Mouse (Mus musculus): Measurements from ENCODE around the gene Agap1. TPM values are rescaled to one million over a fixed set of nuclear protein-coding genes. Genes with fewer than 3 reads are reported as not detected.

The Agap1 gene
- total RNA-seq, 2 experiments from 2014 or later: 21.7 to 29.5 TPM

DNA sequence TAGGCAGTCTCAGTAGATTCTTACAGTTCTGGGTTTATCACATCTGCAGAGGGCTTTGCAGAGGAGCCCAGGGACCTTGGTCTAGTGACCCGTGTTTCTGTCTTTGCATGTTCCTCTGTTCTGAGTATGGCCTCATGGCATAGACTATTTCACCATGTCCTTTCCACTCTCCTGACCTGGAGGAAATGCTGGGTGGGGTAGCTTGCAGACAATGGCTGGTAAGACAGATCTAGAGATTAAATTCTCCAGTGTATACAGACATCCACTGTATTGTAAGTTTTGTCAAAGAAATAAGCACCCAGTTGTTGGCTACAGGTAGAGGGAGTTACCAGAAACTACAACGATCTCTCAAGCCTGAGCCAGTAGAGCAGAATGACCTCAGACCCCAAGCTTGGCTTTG lies 141.6 kb downstream of the Agap1 start:
- ATAC-seq (replicated peaks; ENCODE audit: low FRiP score, low TSS enrichment, poor library complexity, severe bottlenecking): no peak

DNA sequence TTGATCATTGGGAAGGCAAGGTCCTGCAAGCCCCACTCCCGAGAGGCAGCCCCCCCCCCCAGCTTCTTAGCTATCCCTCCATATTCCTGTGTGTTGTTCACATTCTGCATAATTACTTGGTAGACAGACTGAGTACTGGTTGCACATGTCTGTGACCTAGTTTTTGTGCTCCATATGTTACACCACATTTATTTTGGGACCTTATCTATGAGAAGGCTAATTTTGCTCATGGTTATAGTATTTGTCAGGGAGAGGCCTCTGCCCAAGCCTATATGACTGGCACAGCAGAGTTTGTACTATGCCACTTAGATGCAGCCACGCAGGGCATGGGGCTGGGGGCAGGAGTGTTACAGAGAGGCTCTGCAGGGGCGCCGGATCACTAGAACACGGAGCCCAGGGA lies 144.3 kb downstream of the Agap1 start:
- no peak for ATAC-seq (replicated peaks; ENCODE audit: low FRiP score, low TSS enrichment, poor library complexity, severe bottlenecking)

GRCm38 (mm10) chr1:89599983-89600741 lies 145.6 kb downstream of the Agap1 start:
- no peak for ATAC-seq (replicated peaks; ENCODE audit: low FRiP score, low TSS enrichment, poor library complexity, severe bottlenecking)

- ATAC-seq (replicated peaks; ENCODE audit: low FRiP score, low TSS enrichment, poor library complexity, severe bottlenecking): no peak
These were observed 146.7 kb downstream of the Agap1 start for GRCm38 (mm10) chr1:89601349-89601748.

DNA sequence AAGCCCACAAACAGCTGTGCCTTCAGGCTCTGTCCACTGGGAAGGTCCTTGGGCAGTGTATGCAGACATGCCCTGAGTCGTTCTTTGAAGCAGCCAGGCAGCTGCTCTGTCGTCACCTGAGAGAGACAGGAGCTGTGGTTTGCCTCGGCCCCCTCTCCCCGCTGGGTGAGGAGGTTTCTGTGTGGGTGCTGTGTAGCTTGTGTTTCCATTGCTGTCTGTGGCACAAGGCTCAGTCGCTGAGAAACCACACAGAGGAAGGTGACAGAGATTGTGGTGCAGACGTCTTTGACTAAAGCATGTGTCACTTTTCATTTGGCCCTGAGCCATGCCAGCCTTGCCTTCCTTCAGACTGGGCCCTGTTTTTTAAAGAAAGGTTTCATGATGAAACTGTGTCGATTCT lies 148.3 kb downstream of the Agap1 start:
- ATAC-seq (replicated peaks; ENCODE audit: low FRiP score, low TSS enrichment, poor library complexity, severe bottlenecking): peak; percentile 67

- ATAC-seq (replicated peaks; ENCODE audit: low FRiP score, low TSS enrichment, poor library complexity, severe bottlenecking): 0 out of 2 replicates have a peak, but pooled peaks have one; percentile 58
These were observed 152.0 kb downstream of the Agap1 start for GRCm38 (mm10) chr1:89606612-89607011.

DNA sequence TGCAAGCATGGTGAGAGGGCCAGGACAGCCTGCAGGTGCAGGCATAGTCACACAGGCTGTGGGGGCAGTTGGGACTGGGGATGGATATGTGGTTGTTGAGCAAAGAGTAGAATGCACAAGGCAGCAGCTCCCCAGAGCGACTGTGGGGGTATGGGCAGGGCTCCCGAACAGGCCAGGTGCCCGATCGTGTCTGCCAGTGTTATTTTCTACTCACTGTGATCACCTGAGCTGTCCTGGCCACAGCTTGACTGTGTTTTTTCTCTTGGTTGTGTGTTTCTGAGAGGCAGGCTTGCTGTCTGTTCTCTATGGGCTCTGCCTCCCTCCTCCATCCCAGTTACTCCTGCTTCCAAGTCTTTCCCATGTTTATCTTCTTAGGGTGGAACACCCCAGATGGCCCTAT lies 154.2 kb downstream of the Agap1 start:
- no peak for ATAC-seq (replicated peaks; ENCODE audit: low FRiP score, low TSS enrichment, poor library complexity, severe bottlenecking)

DNA sequence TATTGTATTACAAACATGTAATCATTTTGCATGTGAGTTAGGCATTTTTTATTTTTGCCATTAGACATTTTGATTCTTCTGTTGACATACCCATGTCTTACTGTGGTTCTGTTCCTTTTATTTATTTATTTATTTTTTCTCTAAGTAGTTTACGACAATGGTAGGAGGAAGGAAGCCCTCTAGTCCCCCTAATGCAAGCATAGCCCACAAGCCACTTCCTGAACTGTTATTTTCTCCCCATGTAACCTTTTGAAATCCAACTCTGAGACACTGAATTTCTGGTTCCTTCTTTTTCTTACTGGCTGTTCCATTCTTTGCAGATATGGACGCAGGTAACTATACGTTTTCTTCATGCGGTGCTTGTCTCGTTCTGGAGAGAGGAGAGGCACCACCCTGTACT lies 155.4 kb downstream of the Agap1 start:
- no peak for ATAC-seq (replicated peaks; ENCODE audit: low FRiP score, low TSS enrichment, poor library complexity, severe bottlenecking)

DNA sequence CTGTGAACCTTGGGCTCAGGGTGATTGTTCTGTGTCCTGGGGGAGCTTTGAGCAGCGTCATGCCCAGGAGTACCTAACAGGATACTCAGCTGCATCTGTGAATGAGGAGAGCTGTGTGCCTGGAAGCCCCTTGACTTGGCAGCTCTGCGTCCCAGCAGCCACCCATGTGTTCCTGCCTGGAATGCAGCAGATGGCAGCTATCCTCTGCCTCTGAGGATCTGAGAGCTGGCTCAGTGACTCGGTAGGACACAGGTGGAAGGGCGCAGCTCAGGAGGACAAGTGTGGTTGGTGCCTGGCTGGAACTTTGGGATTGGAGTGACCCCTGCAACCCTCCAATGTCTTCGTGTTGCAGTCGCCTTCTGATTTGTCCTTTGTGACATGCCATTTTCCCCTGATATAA lies 156.9 kb downstream of the Agap1 start:
- ATAC-seq (replicated peaks; ENCODE audit: low FRiP score, low TSS enrichment, poor library complexity, severe bottlenecking): no peak

- ATAC-seq (replicated peaks; ENCODE audit: low FRiP score, low TSS enrichment, poor library complexity, severe bottlenecking): no peak
These were observed 158.7 kb downstream of the Agap1 start for GRCm38 (mm10) chr1:89613234-89613870.

DNA sequence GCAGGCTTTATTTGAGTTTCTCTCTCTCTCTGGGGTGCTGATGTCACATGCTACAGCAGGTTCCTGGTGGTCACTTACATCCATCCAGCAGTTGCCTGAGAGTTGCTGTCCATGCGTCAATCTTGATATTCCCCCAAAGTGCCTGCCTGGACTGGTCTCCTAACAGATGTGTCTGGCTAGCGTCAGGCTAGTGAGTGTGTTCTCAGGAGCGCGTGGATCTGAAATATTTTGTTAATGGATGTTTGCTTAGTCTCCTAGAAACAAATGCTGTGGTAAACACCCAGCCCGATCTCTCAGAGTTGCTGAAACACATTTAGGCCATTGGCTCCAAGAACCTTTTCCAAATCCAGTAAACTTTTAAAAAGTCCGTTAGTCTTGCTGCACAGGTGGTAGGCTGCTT lies 161.9 kb downstream of the Agap1 start:
- ATAC-seq (replicated peaks; ENCODE audit: low FRiP score, low TSS enrichment, poor library complexity, severe bottlenecking): no peak

GRCm38 (mm10) chr1:89617336-89617735 lies 162.7 kb downstream of the Agap1 start:
- no peak for ATAC-seq (replicated peaks; ENCODE audit: low FRiP score, low TSS enrichment, poor library complexity, severe bottlenecking)

- ATAC-seq (replicated peaks; ENCODE audit: low FRiP score, low TSS enrichment, poor library complexity, severe bottlenecking): no peak
These were observed 165.4 kb downstream of the Agap1 start for GRCm38 (mm10) chr1:89619963-89620362.

- ATAC-seq (replicated peaks; ENCODE audit: low FRiP score, low TSS enrichment, poor library complexity, severe bottlenecking): no peak
These were observed 166.6 kb downstream of the Agap1 start for GRCm38 (mm10) chr1:89621014-89621791.

DNA sequence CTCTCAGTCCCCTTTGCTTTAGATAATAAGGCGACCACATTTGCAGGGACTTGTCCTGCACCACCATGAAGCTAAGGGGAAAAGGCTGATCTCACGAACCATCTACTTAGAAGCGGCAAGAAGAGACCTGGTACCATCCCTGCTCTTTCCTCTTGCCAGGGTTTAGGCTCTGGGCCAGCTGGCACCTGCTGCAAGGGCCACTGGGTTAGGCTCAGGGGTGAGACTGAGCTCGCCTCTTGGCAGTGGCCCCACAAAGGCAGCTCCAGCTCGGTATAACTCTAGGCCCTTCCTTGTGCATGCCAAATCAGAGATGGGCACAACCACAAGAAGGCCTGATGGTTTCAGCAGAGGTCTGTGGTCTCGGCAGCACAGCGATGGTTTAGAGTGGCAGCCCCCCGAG lies 167.3 kb downstream of the Agap1 start:
- ATAC-seq (replicated peaks; ENCODE audit: low FRiP score, low TSS enrichment, poor library complexity, severe bottlenecking): no peak; the same call in 1 of the 2 replicates

GRCm38 (mm10) chr1:89622801-89623200 lies 168.2 kb downstream of the Agap1 start:
- ATAC-seq (replicated peaks; ENCODE audit: low FRiP score, low TSS enrichment, poor library complexity, severe bottlenecking): no peak

DNA sequence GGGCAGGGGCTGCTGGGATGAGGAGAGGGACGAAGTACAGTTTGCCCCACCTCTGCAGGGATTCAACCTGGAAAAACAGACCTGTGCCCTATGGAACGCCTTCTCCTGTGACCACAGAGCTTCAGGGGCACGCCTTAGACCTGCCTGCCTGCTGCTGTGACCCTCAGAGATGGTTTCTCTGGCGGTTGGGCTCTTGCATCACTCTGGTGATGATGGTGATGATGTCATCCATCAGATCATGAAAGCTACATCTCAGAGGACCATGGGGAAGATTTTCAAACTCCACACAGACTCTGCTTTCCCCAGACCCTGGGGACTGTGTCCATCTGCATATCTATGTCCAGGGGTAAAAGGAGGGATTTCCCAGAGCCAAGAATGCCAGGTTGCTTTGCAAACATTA lies 170.7 kb downstream of the Agap1 start:
- ATAC-seq (replicated peaks; ENCODE audit: low FRiP score, low TSS enrichment, poor library complexity, severe bottlenecking): no peak

DNA sequence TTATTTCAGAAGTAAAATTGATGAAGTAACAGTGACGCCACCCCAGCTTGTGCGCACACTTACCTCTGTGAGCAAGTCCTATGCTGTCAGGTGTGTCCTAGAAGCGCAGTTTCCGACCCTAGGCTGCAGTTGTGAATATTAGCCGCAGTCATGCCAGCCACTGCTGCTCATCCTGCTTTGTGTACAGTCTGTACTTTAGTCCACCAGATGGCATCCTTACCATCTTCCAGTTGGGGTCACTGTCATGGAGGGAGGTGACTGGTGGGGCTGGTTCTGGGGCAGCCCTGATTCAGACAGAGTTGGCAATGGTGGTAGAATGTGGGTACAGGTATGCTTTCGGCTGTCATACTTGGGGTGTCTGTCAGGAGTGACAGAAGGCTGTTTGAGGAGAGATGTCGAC lies 171.4 kb downstream of the Agap1 start:
- ATAC-seq (replicated peaks; ENCODE audit: low FRiP score, low TSS enrichment, poor library complexity, severe bottlenecking): no peak

- no peak for ATAC-seq (replicated peaks; ENCODE audit: low FRiP score, low TSS enrichment, poor library complexity, severe bottlenecking)
These were observed 172.3 kb downstream of the Agap1 start for GRCm38 (mm10) chr1:89626940-89627339.

GRCm38 (mm10) chr1:89627650-89628049 lies 173.0 kb downstream of the Agap1 start:
- ATAC-seq (replicated peaks; ENCODE audit: low FRiP score, low TSS enrichment, poor library complexity, severe bottlenecking): 0 out of 2 replicates have a peak, but pooled peaks have one; percentile 20
